Mouse (Mus musculus) heart, embryonic 14.5 days (tissue): ENCODE measurements at regions not wholly inside any gene's neighbourhood (a gene's known extent, or its start where the extent isn't known, plus 50 kb on each side); places are given as distances from the start of the nearest gene placed in this dataset.
A peak's percentile ranks its signal among the peaks of the same experiment; 100 is the strongest.

ENCODE experiments used
- ATAC-seq: fragments of 200-750 bp; cut with Nextera tagmentation; 2 replicates; pipeline ENCODE4 v1.8.0; 2017; ENCODE audit warnings: low read depth, moderate TSS enrichment; ENCODE audit not compliant: insufficient number of reproducible peaks, insufficient read depth, low FRiP score
- H3K27ac ChIP-seq, 2 experiments: fragments of 200-500 bp in 1 of 2; fragments of 300-500 bp in 1 of 2; sonication (generic) in 1 of 2; replicated peaks in 1 of 2; 2 replicates each; pipeline ENCODE4 v1.5.1; 2012 to 2014; ENCODE audit warnings: low read depth in 2 of 2, low read length in 2 of 2, control low read depth in 1 of 2, mild to moderate bottlenecking in 1 of 2, mixed read lengths in 1 of 2; ENCODE audit not compliant: control insufficient read depth in 1 of 2, insufficient read depth in 1 of 2
- H3K27me3 ChIP-seq: fragments of 300-500 bp; sonication (generic); 2 replicates; pipeline ENCODE4 v1.6.1; 2014; ENCODE audit warnings: mild to moderate bottlenecking, low read length, control low read depth; ENCODE audit not compliant: control insufficient read depth, insufficient read depth
- H3K36me3 ChIP-seq: fragments of 300-500 bp; sonication (generic); 2 replicates; pipeline ENCODE4 v1.6.1; 2014; ENCODE audit warnings: mild to moderate bottlenecking, control low read depth, low read length, mixed read lengths; ENCODE audit not compliant: control insufficient read depth, insufficient read depth
- H3K4me1 ChIP-seq, 2 experiments: fragments of 200-500 bp in 1 of 2; fragments of 300-500 bp in 1 of 2; sonication (generic) in 1 of 2; 2 replicates each; pipeline ENCODE4 v1.6.1; 2012 to 2014; ENCODE audit warnings: low read length in 2 of 2, control low read depth in 1 of 2, mixed read lengths in 1 of 2; ENCODE audit not compliant: control insufficient read depth in 2 of 2, insufficient read depth in 2 of 2
- H3K4me2 ChIP-seq: fragments of 300-500 bp; sonication (generic); 2 replicates; pipeline ENCODE4 v1.6.1; 2014; ENCODE audit warnings: mild to moderate bottlenecking, low read length
- H3K4me3 ChIP-seq, 2 experiments: fragments of 200-500 bp in 1 of 2; fragments of 300-500 bp in 1 of 2; sonication (generic) in 1 of 2; 2 replicates each; pipeline ENCODE4 v1.5.1; 2012 to 2014; ENCODE audit warnings: low read length in 2 of 2, mild to moderate bottlenecking in 2 of 2, control low read depth in 1 of 2, low read depth in 1 of 2, moderate library complexity in 1 of 2; ENCODE audit not compliant: control insufficient read depth in 1 of 2, insufficient read depth in 1 of 2
- H3K9ac ChIP-seq: fragments of 300-500 bp; sonication (generic); 2 replicates; pipeline ENCODE4 v1.6.1; 2014; ENCODE audit warnings: mild to moderate bottlenecking, low read length
- H3K9me3 ChIP-seq: fragments of 300-500 bp; sonication (generic); 2 replicates; pipeline ENCODE4 v1.6.1; 2016; ENCODE audit warnings: low read length, control low read depth; ENCODE audit not compliant: control insufficient read depth
- WGBS: fragments of 180-500 bp; shearing (Covaris S2); extraction: QIAGEN DNeasy Blood & Tissue Kit; methylation state at CpG from one replicate; pipeline ENCODE4 v1.1.7; 2014; 5-methylcytosine and 5-hydroxymethylcytosine counted together

GRCm38 (mm10) chr9:104408571-104409294 lies 71.2 kb upstream of the Acpp start:
- Histone ChIP-seq H3K36me3 (no peaks in the 10 kb centered on the region), H3K4me3 (peak overlapping the region; percentile 32 to 36), H3K4me1 (peaks cover 0 to 6% of the 10 kb centered on the region in 2 experiments; a peak in 2 of 4 replicates), H3K9me3 (no peaks in the 10 kb centered on the region), H3K4me2 (peak overlapping the region; percentile 69), H3K27me3 (0 out of 2 replicates have a peak, but pooled peaks cover 4% of the 10 kb centered on the region), H3K27ac (no peak overlapping the region), H3K9ac (0 out of 2 replicates have a peak overlapping the region, but pooled peaks have one; percentile 25)
- 17% methylated on average over 21 of the region's 21 CpGs for WGBS
- no peak for ATAC-seq

DNA sequence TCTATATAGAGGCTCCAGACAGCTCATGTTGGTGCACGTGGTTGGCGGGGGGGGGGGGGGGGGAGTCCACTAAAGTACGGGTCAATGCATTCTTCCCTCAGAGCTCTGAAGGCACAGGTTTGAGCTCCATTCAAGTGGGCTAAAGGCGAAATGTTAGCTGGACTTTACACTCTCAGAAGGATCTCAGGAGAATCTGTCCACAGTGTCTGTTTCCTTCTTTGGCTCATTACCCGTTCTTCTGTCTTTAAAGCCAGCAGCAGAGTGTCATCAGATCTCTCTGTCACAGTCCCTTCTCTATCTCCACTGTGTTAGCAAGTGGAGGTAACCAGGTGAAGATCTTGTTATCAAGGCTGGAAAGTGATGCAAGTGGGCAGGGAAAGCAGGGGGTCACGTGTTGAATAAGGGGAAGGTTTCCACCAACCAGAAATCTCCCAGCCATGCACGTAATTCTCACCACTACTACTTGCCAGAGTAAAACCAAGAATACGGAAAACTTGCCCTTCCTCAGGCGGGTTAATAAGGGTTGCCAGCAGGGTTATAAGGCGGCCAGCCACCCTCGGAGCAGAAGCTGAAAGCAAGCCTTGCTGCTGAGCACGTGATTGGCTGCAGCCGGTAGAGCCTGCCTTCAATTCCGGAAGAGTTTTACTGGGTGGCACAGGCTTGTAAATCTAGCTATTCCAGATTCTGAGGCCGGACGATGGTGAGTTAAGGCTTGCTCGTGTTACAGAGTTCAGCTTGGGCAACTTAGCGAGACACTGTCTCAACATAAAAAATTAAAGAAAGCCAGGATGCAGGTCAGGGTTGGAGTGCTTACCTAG lies 70.2 kb upstream of the Acpp start:
- peaks cover 0 to 6% of the 10 kb centered on the region in 2 experiments; a peak in 2 of 4 replicates for H3K4me1 ChIP-seq
- H3K27me3 ChIP-seq: 0 out of 2 replicates have a peak, but pooled peaks cover 4% of the 10 kb centered on the region
- 14% methylated on average over 17 of the region's 18 CpGs for WGBS
- H3K9ac ChIP-seq: no peak overlapping the region; the same call in 1 of the 2 replicates
- no peak overlapping the region for H3K27ac ChIP-seq
- H3K36me3 ChIP-seq: no peaks in the 10 kb centered on the region
- no peaks in the 10 kb centered on the region for H3K9me3 ChIP-seq
- H3K4me3 ChIP-seq: peak overlapping the region; percentile 33 to 36
- ATAC-seq: no peak
- H3K4me2 ChIP-seq: peak overlapping the region; percentile 69

- H3K27ac ChIP-seq: no peak overlapping the region
- 78% methylated on average over 2 of the region's 2 CpGs for WGBS
- no peak overlapping the region for H3K4me2 ChIP-seq
- peaks cover 0 to 6% of the 10 kb centered on the region in 2 experiments; a peak in 2 of 4 replicates for H3K4me1 ChIP-seq
- H3K4me3 ChIP-seq: no peak overlapping the region
- no peak for ATAC-seq
- H3K27me3 ChIP-seq: 0 out of 2 replicates have a peak, but pooled peaks cover 4% of the 10 kb centered on the region
- H3K36me3 ChIP-seq: no peaks in the 10 kb centered on the region
- H3K9me3 ChIP-seq: no peaks in the 10 kb centered on the region
- no peak overlapping the region for H3K9ac ChIP-seq
Observed at GRCm38 (mm10) chr9:104407011-104407410, 69.5 kb upstream of the Acpp start.

GRCm38 (mm10) chr9:104406491-104406890 lies 68.9 kb upstream of the Acpp start:
- H3K9ac ChIP-seq: no peak overlapping the region

DNA sequence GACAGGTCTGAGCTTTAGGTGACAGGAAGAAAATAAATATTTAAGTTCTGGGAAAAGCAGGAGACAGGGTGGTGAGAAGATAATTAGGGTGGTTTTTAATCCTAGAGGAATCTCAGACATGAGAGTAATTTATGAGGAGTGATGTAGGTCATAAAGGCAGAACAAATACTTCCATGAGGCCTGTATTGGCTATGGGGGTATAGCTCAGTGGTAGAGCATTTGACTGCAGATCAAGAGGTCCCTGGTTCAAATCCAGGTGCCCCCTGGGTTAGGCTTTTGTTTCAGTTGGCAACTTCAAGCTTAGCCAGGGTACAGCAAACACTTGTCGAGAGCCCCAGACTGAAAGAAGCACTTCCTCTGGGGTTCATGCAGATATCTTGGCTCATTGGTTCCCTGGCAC lies 66.3 kb upstream of the Acpp start:
- Histone ChIP-seq H3K9me3 (no peaks in the 10 kb centered on the region), H3K27me3 (no peaks in the 10 kb centered on the region), H3K27ac (no peak overlapping the region), H3K9ac (no peak overlapping the region), H3K4me1 (no peaks in the 10 kb centered on the region; a peak in 2 of 4 replicates), H3K4me3 (no peak overlapping the region), H3K36me3 (no peaks in the 10 kb centered on the region), H3K4me2 (no peak overlapping the region)
- WGBS: 74% methylated on average over 1 of the region's 1 CpGs
- no peak for ATAC-seq

More at GRCm38 (mm10) chr9:104406491-104406890, 68.9 kb upstream of the Acpp start:
- Histone ChIP-seq H3K27ac (no peak overlapping the region), H3K27me3 (0 out of 2 replicates have a peak, but pooled peaks cover 4% of the 10 kb centered on the region), H3K36me3 (no peaks in the 10 kb centered on the region), H3K4me2 (no peak overlapping the region), H3K9me3 (no peaks in the 10 kb centered on the region), H3K4me1 (peaks cover 0 to 6% of the 10 kb centered on the region in 2 experiments; a peak in 2 of 4 replicates), H3K4me3 (no peak overlapping the region)
- no peak for ATAC-seq
- WGBS: 70% methylated on average over 7 of the region's 7 CpGs

- no peaks in the 10 kb centered on the region for H3K9me3 ChIP-seq
- H3K36me3 ChIP-seq: no peaks in the 10 kb centered on the region
- no peak overlapping the region for H3K4me3 ChIP-seq
- H3K4me1 ChIP-seq: no peaks in the 10 kb centered on the region
- no peak for ATAC-seq
- H3K27me3 ChIP-seq: no peaks in the 10 kb centered on the region
- no peak overlapping the region for H3K9ac ChIP-seq
- WGBS: 75% methylated on average over 4 of the region's 4 CpGs
- H3K27ac ChIP-seq: no peak overlapping the region
- H3K4me2 ChIP-seq: no peak overlapping the region
Observed at GRCm38 (mm10) chr9:104401673-104402072, 64.1 kb upstream of the Acpp start.

GRCm38 (mm10) chr9:104399927-104400326 lies 62.4 kb upstream of the Acpp start:
- Histone ChIP-seq H3K4me3 (no peak overlapping the region), H3K4me2 (no peak overlapping the region), H3K9me3 (no peaks in the 10 kb centered on the region), H3K36me3 (no peaks in the 10 kb centered on the region), H3K4me1 (no peaks in the 10 kb centered on the region), H3K27me3 (no peaks in the 10 kb centered on the region), H3K9ac (no peak overlapping the region), H3K27ac (no peak overlapping the region)
- ATAC-seq: no peak
- 83% methylated on average over 1 of the region's 1 CpGs for WGBS
